Mouse (Mus musculus) urinary bladder, postnatal 4 days (tissue): Measurements from ENCODE around the gene Cul4b.
A peak's percentile ranks its signal among the peaks of the same experiment; 100 is the strongest.
"Not testable (repeated sequence)": the region's sequence is repeated elsewhere in the genome, so short reads cannot be mapped to it uniquely, and the experiment has no call there.

ENCODE experiments used
- DNase-seq, 2 experiments: peaks; one replicate each; pipeline ENCODE4 v3.0.0; 2021 to 2022; ENCODE audit warnings: low spot score in 2 of 2

Cul4b gene

GRCm38 (mm10) chrX:38576078-38576477 lies at the start of gene Cul4b:
Gene Cul4b (minus strand): TSS chrX:38576196.
- no peak for DNase-seq

GRCm38 (mm10) chrX:38600995-38601369 lies 25.0 kb upstream of the Cul4b start:
- no peak for DNase-seq

- peak; percentile 56 to 60 for DNase-seq
Observed at GRCm38 (mm10) chrX:38600177-38600994, 24.4 kb upstream of the Cul4b start, which contains the start of gene Mcts1. Gene Mcts1 (plus strand): TSS chrX:38600578.

DNA sequence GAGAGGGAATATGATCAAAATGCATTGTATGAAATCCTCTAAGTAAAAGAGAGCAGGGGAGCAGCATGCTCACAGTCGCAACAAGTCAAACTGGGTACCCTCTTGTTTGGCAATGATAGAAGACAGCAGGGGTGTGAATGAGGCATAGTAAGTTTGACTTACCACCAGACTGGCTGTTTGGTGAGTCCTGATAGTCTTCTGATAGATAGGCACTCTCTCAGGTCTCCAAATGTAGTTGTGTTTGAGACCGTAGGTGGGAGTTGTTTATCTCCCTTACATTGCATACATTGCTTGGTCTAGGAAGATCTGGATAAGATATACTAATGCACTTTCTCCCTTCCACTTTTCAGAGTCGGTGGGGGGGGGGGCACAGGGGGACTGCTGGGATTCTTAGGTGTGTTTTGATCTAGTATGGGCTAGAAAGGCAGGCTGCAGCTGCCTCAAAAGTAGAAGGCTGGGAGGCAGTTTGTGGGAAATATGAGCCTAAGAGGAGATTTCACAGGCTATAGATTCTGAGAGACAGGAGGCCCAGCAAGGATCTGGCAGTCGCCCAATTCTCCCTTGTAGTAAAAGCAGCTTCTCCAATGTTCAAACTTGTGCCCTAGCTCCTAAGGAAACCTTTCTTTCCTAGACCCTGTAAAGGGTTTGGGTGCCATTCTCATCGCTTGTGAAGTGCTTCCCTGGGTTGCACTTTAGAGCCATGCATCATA lies 17.3 kb upstream of the Cul4b start:
- no peak for DNase-seq

GRCm38 (mm10) chrX:38591749-38592148 lies 15.8 kb upstream of the Cul4b start:
- no peak for DNase-seq

DNA sequence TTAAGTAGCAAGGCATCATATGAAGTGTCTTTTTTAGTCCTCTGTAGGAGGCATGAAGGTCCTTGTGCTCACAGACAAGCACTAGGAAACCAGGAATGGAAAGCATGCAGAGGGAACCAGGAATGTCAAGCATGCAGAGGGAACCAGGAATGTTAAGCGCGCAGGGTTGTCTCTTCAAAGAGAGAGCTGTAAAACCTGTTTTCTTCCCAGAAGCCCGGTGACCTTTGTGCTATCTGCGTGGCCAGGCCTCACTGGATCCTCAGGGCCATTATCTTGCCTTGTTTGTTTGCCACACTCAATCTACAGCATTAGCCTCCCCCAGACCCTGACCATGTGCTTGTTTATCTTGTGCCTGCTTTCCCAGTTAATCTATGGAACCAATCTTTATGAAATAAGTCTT lies 13.8 kb upstream of the Cul4b start:
- no peak for DNase-seq

GRCm38 (mm10) chrX:38583261-38583660 lies 7.3 kb upstream of the Cul4b start:
- DNase-seq: no peak

- no peak for DNase-seq
Observed at GRCm38 (mm10) chrX:38581140-38581539, 5.1 kb upstream of the Cul4b start.

DNA sequence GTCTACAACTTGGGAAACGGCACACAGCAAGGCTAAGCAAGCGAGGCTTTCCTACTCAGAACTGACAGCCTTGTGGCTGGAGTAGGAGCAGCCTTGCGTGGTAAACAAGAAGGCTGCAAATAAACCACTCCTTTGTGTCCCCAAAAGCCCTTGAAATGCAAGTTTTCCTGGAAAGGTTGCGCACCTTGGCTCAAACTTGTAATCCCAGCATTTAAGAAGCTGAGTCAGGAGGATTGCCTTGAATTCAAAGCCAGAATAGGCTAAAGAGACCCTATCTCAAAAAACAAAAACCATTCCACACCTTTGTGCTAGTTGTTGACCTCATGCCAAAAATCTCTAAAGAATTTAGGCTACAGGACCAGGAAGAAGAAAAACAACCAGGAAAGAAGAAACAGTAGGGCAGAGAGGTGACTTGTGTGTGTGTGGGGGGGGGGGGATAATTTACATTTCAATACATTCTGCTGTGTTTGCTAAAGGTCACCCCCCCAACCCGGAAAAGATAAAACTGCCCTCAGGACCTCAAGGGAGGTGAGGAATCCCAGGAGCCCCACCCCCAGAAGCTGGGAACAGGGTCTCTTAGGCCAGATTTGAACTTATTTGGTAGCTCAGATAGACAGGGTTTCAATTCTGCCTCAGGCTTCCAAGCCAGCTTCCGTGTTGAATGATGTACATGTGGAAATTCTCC lies 9.3 kb downstream of the Cul4b start:
- no peak for DNase-seq

DNA sequence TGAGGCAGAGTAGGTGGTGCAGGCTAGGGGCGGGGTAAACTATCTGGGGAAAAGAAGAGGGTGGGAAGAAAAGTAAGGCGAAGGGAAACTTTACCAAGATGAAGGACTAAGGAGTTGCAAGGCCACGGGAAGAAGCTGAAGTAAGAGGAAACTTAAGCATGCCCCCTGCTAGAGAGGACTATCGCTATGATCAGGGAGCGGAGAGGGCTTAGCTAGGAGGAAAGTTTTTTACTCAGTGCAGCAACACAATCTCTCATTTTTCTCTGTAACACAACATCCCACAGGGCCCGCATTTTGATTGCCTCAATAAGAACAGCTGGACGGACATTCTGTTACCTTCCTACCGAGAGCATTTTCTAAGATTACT lies 10.8 kb downstream of the Cul4b start:
- DNase-seq: no peak

DNA sequence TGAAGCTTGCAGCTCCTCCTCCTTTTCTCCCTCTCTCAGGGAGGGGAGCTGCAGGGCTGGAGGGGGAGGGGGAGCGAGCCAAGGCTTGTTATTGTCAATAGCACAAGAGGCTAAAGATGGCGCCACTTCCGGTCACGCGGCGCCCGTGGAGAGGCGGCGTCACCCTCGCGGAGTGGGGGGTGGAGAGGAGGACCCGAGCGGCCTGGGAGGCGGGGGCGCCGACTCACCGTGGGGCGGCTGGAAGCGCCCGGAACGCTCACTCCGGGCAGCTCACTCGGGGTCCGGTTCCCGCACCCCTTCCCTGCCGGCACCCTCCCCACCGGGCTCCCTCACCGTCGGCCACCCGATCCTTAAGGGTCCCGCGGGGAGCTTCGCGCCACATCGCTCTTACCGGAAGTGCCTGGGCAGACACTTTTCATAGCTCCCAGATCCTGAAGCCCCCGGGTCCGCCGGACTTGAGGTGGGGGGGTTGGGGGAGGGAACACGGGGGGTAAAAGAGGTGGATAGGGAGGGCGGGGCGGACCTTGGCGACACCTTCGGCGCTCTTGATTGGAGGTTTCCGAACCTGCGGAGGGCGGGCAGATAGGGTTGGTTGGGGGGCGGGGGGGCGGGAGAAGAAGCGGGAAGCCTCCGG lies 11.3 kb downstream of the Cul4b start:
- peak; percentile 85 to 88 for DNase-seq

GRCm38 (mm10) chrX:38563941-38564541 lies 12.0 kb downstream of the Cul4b start:
- no peak for DNase-seq

DNA sequence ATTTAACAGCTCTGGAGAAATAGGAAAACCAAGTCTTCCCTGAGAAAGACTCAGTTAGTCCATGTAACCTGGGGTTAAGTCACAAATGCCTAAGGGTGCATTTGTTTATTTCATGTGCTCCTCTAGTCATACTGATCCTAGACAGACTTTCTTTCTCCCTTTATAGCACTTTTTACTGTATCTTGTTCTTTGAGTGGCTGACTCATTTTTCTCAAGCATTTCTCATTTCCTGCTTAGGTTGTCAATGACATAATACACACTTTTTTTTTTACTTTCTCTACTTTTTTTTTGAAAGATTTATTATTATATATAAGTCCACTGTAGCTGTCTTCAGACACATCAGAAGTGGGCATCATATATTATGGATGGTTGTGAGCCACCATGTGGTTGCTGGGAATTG lies 22.7 kb downstream of the Cul4b start:
- DNase-seq: no peak

- peak in 1 of 2 experiments; percentile 61 for DNase-seq
Observed at GRCm38 (mm10) chrX:38514556-38514955, 61.4 kb downstream of the Cul4b start.

GRCm38 (mm10) chrX:38504846-38505245 lies 71.2 kb downstream of the Cul4b start:
- DNase-seq: no peak

DNA sequence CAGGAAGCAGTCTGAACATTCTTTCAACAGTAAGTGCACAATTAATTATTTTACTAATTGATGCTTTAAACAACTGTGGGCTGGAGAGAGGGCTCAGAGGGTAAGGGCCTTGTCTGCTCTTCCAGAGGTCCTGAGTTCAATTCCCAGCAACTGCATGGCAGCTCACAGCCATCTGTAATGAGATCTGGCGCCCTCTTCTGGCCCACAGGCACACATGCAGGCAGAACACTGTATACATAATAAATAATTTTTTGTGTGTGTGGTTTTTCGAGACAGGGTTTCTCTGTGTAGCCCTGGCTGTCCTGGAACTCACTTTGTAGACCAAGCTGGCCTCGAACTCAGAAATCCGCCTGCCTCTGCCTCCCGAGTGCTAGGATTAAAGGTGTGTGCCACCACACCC lies 73.8 kb downstream of the Cul4b start:
- not testable (repeated sequence) for DNase-seq

DNA sequence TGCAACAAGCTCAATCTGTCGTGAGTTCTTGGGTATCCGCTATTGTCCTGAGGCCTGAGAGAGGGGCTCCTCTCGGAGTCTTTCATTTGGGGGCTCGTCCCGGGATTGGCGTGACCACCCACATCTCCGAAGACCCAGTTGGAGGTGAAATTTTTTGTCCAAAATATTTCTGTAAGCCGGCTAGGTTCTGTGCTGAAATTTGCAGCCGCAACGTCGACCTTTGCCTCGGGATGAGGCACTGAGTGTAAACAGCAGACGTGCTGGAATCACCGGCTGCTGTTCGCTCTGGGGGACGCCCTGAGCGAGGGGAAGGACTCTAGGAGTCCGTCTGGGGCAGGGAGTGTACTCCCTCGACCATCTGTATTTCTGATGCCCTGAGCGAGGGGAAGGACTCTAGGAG lies 90.5 kb downstream of the Cul4b start:
- DNase-seq: not testable (repeated sequence)
